ENCODE assay signal across 31 mouse cellular contexts in genomic region chr15:81237471-81237870, GRCm38 (mm10). TPM values are rescaled to one million over a fixed set of nuclear protein-coding genes. Genes with fewer than 3 reads are reported as not detected.
DNase-seq lines count a peak whose midpoint lies in the region; ATAC-seq and TF ChIP-seq lines count a peak whose summit lies in the region.
"Had no signal": no experiment of that assay in that cellular context is flagged by ENCODE, and none has a peak within 500 bp of the region (broad histone marks: within the 10 kb centered on the region; RNA-seq: fewer than 3 reads in every experiment).

No protein-coding gene starts in this region.

- H3K4me2 ChIP-seq in midbrain, postnatal 0 days (ENCODE audit: low read depth, low read length, poor library complexity, severe bottlenecking) = 0 out of 2 replicates have a peak overlapping the region, but pooled peaks have one; percentile 61
- no peak overlapping the region for H3K4me2 ChIP-seq in midbrain, embryonic 13.5 days (replicated peaks)
- H3K4me2 ChIP-seq: embryonic facial prominence, embryonic 13.5 days; forebrain, embryonic 12.5 days; forebrain, embryonic 15.5 days; heart, embryonic 11.5 days had no signal

- TF ChIP-seq CTCF in layer of hippocampus, adult 2 months (conservative IDR thresholded peaks at IDR 0.05) = no peak
- no peak for TF ChIP-seq CTCF in midbrain, postnatal 0 days (IDR thresholded peaks at IDR 0.05)
- no peak for TF ChIP-seq CTCF in cortical plate, adult 2 months (IDR thresholded peaks at IDR 0.05; ENCODE audit: extremely low read depth, insufficient read depth, low read length)

- H3K4me3 ChIP-seq in layer of hippocampus, adult 2 months = peak overlapping the region; percentile 41
- no peak overlapping the region for H3K4me3 ChIP-seq in midbrain, postnatal 0 days (ENCODE audit: low read depth, low read length)
- H3K4me3 ChIP-seq in midbrain, embryonic 13.5 days (replicated peaks) = no peak overlapping the region
- peak overlapping the region; percentile 74; the same call in 1 of the 2 replicates for H3K4me3 ChIP-seq in cortical plate, adult 2 months (ENCODE audit: insufficient read depth, low read length)
- H3K4me3 ChIP-seq: embryonic facial prominence, embryonic 10.5 days; embryonic facial prominence, embryonic 13.5 days; erythroblast, embryonic 14.5 days; forebrain, embryonic 12.5 days; forebrain, embryonic 15.5 days; gastrocnemius, adult 2 months; hindbrain, embryonic 13.5 days had no signal

- no peak for TF ChIP-seq POLR2A in cortical plate, adult 2 months (IDR thresholded peaks at IDR 0.05; ENCODE audit: extremely low read depth, insufficient read depth, low read length)

- WGBS in midbrain, postnatal 0 days = 94% methylated on average over 18 of the region's 18 CpGs
- WGBS in midbrain, embryonic 13.5 days = 92% methylated on average over 18 of the region's 18 CpGs

- no peaks in the 10 kb centered on the region for H3K27me3 ChIP-seq in midbrain, postnatal 0 days (ENCODE audit: insufficient read depth, low read length)
- 0 out of 2 replicates have a peak, but pooled peaks cover 11% of the 10 kb centered on the region for H3K27me3 ChIP-seq in midbrain, embryonic 13.5 days

- H3K36me3 ChIP-seq in midbrain, postnatal 0 days (ENCODE audit: insufficient read depth, low read length) = no peaks in the 10 kb centered on the region
- no peaks in the 10 kb centered on the region for H3K36me3 ChIP-seq in midbrain, embryonic 13.5 days
- H3K36me3 ChIP-seq: embryonic facial prominence, embryonic 10.5 days; embryonic facial prominence, embryonic 13.5 days; forebrain, embryonic 12.5 days; forebrain, embryonic 15.5 days; hindbrain, embryonic 13.5 days had no signal

- no peak overlapping the region for H3K9ac ChIP-seq in midbrain, postnatal 0 days (replicated peaks; ENCODE audit: low read length, poor library complexity, severe bottlenecking)
- H3K9ac ChIP-seq in midbrain, embryonic 13.5 days (replicated peaks) = no peak overlapping the region
- H3K9ac ChIP-seq: embryonic facial prominence, embryonic 13.5 days; forebrain, embryonic 12.5 days; forebrain, embryonic 15.5 days; hindbrain, embryonic 13.5 days had no signal

- no peak for DNase-seq in layer of hippocampus, adult 2 months (ENCODE audit: low spot score in 2 of 2)
- DNase-seq in layer of hippocampus, adult 8-10 months (ENCODE audit: low spot score in 2 of 2) = no peak
- no peak for DNase-seq in midbrain, postnatal 0 days (ENCODE audit: low spot score)
- DNase-seq in spleen, postnatal 14 days (ENCODE audit: low spot score in 2 of 2) = no peak
- no peak for DNase-seq in B cell, adult 2 months
- DNase-seq: adrenal gland, postnatal 10 days; adrenal gland, postnatal 36 days; cerebellum, adult 18-20 months; cerebellum, adult 9-10 months; cerebellum, postnatal 14 days; gastrocnemius, adult 2 months; gastrocnemius, postnatal 14 days; heart, adult 11 months had no signal

- H3K4me1 ChIP-seq in midbrain, postnatal 0 days (ENCODE audit: insufficient read depth, low read length) = no peaks in the 10 kb centered on the region; the same call in 1 of the 2 replicates
- H3K4me1 ChIP-seq in midbrain, embryonic 13.5 days (replicated peaks) = peaks cover 20% of the 10 kb centered on the region
- H3K4me1 ChIP-seq in cortical plate, adult 2 months (ENCODE audit: control insufficient read depth, insufficient read depth, low read length) = peaks cover 3% of the 10 kb centered on the region

- peak overlapping the region; percentile 70 for H3K27ac ChIP-seq in layer of hippocampus, adult 2 months
- no peak overlapping the region for H3K27ac ChIP-seq in midbrain, postnatal 0 days (ENCODE audit: low read depth, low read length)
- H3K27ac ChIP-seq in midbrain, embryonic 13.5 days = no peak overlapping the region
- no peak overlapping the region for H3K27ac ChIP-seq in cortical plate, adult 2 months (ENCODE audit: insufficient read depth, low read length)
- H3K27ac ChIP-seq: embryonic facial prominence, embryonic 10.5 days; embryonic facial prominence, embryonic 13.5 days; forebrain, embryonic 12.5 days; forebrain, embryonic 15.5 days; gastrocnemius, adult 2 months; hindbrain, embryonic 13.5 days had no signal

- ATAC-seq in midbrain, postnatal 0 days (ENCODE audit: low FRiP score) = no peak
- ATAC-seq in midbrain, embryonic 13.5 days = no peak
- ATAC-seq in monocyte, adult 5-6 weeks (replicated peaks; ENCODE audit: insufficient number of reproducible peaks, low FRiP score, low TSS enrichment, poor library complexity, severe bottlenecking) = peak; percentile 17; the same call in 1 of the 2 replicates
- ATAC-seq: forebrain, embryonic 15.5 days; hindbrain, embryonic 16.5 days; inflammation-experienced regulatory T-cells, adult 6 months; intestine, embryonic 16.5 days had no signal

- H3K9me3 ChIP-seq in midbrain, postnatal 0 days (ENCODE audit: low read length) = no peaks in the 10 kb centered on the region
- no peaks in the 10 kb centered on the region for H3K9me3 ChIP-seq in midbrain, embryonic 13.5 days
- H3K9me3 ChIP-seq: embryonic facial prominence, embryonic 10.5 days; embryonic facial prominence, embryonic 13.5 days; forebrain, embryonic 12.5 days; forebrain, embryonic 15.5 days; hindbrain, embryonic 13.5 days had no signal

RNA-seq across cellular contexts. Expression of gene Mchr1, which starts 2.2 kb away (rescaled TPM):
- 10 to 100 TPM; 24.6 to 24.9 TPM for total RNA-seq in layer of hippocampus, adult 2 months (2021)
- total RNA-seq in layer of hippocampus, adult 8-10 months (2022) = 10 to 100 TPM; 19.3 to 25.1 (median 24.3) TPM
- total RNA-seq in midbrain, postnatal 0 days (2014; rRNA removed) = 11.2 and 17.2 TPM in 2 replicates
- polyA plus RNA-seq in midbrain, postnatal 0 days (2015; fragmentation: Nextera tagmentation; extraction: Ambion mirVana) = 9.3 and 12.4 TPM in 2 replicates
- polyA plus RNA-seq in midbrain, embryonic 13.5 days (2015; fragmentation: Nextera tagmentation; extraction: Ambion mirVana) = 2.1 and 2.5 TPM in 2 replicates
- 21.9 and 22.7 TPM in 2 replicates for polyA plus RNA-seq in cortical plate, adult 2 months (2012; rRNA removed)
- total RNA-seq in monocyte, adult 5-6 weeks (2017) = 2.2 TPM in 1 of 3 replicates, not detected in the others
- total RNA-seq: heart, adult 8-10 months; heart, postnatal 25 days; hematopoietic stem cell, adult 5-6 weeks had no signal
- polyA plus RNA-seq: erythroblast, embryonic 14.5 days; heart, embryonic 11.5 days; heart, embryonic 14.5 days; heart, postnatal 0 days; inflammation-experienced regulatory T-cells, adult 6 months had no signal

RNA-seq across cellular contexts. Expression of gene Mrtfa, which starts 46.9 kb away (rescaled TPM):
- total RNA-seq in layer of hippocampus, adult 2 months (2021) = 100 to 1,000 TPM; 109 to 115 TPM
- 100 to 1,000 TPM in 1 of 4 experiments, 10 to 100 TPM in 3; 79.9 to 100 (median 95.9) TPM for total RNA-seq in layer of hippocampus, adult 8-10 months (2022)
- total RNA-seq in midbrain, postnatal 0 days (2014; rRNA removed) = 32.1 and 44.1 TPM in 2 replicates
- polyA plus RNA-seq in midbrain, postnatal 0 days (2015; fragmentation: Nextera tagmentation; extraction: Ambion mirVana) = 20.8 and 22.6 TPM in 2 replicates
- 21.6 and 32.0 TPM in 2 replicates for polyA plus RNA-seq in midbrain, embryonic 13.5 days (2015; fragmentation: Nextera tagmentation; extraction: Ambion mirVana)
- 30.9 and 38.0 TPM in 2 replicates for polyA plus RNA-seq in cortical plate, adult 2 months (2012; rRNA removed)
- total RNA-seq in monocyte, adult 5-6 weeks (2017) = 35.0 to 74.6 TPM (median 45.6 TPM) in 3 replicates

Comparison
In these comparisons a context has a peak if more than half of its experiments do, and no peak if none do; other contexts are left out.
1. H3K4me3 ChIP-seq: peak in layer of hippocampus, adult 2 months (single experiment) and cortical plate, adult 2 months (single experiment); none in midbrain, postnatal 0 days (single experiment) and midbrain, embryonic 13.5 days (single experiment).